Mouse (Mus musculus) cortical plate, adult 2 months (tissue): ENCODE data around the gene Dgkh. TPM values are rescaled to one million over a fixed set of nuclear protein-coding genes. Genes with fewer than 3 reads are reported as not detected.

Experiments used
- H3K27ac ChIP-seq: fragments of 200-500 bp; 2 replicates; pipeline ENCODE4 v1.5.1; 2012; ENCODE audit warnings: low read length, control low read depth, inconsistent platforms; ENCODE audit not compliant: insufficient read depth
- H3K4me1 ChIP-seq: fragments of 200-500 bp; 2 replicates; pipeline ENCODE4 v1.6.1; 2011; ENCODE audit warnings: low read length; ENCODE audit not compliant: control insufficient read depth, insufficient read depth
- H3K4me3 ChIP-seq: fragments of 200-500 bp; 2 replicates; pipeline ENCODE4 v1.5.1; 2011; ENCODE audit warnings: mild to moderate bottlenecking, low read length, control low read depth; ENCODE audit not compliant: insufficient read depth
- CTCF ChIP-seq: fragments of 200-500 bp; IDR thresholded peaks from 2 replicates; pipeline ENCODE4 v1.5.1; 2011; ENCODE audit warnings: mild to moderate bottlenecking, control low read depth, low read length; ENCODE audit not compliant: insufficient read depth; ENCODE audit errors: extremely low read depth
- POLR2A ChIP-seq: fragments of 200-500 bp; IDR thresholded peaks from 2 replicates; pipeline ENCODE4 v1.6.1; 2011; ENCODE audit warnings: mild to moderate bottlenecking, low read length, control low read depth; ENCODE audit not compliant: insufficient read depth; ENCODE audit errors: extremely low read depth
- polyA plus RNA-seq: library from polyadenylated mRNA; depleted of rRNA; stranded (reverse); fragments of >200 nt; gene quantifications from 2 replicates; pipeline ENCODE4 v1.2.3, GENCODE M21; 2012; rRNA removed

The Dgkh gene
- polyA plus RNA-seq = 18.4 and 20.3 TPM in 2 replicates

- peak within 1 kb of the TSS; percentile 99 for H3K27ac ChIP-seq
Observed at GRCm38 (mm10) chr14:78732617-78733312, at the start of gene Dgkh. Dgkh (minus strand) TSS chr14:78732776.

GRCm38 (mm10) chr14:78777215-78777614 is 44.6 kb upstream of the Dgkh start:
- Histone ChIP-seq H3K4me3 (no peak overlapping the region), H3K27ac (no peak overlapping the region), H3K4me1 (no peaks in the 10 kb centered on the region; the same call in 1 of the 2 replicates)
- no peak for TF ChIP-seq CTCF
- no peak for TF ChIP-seq POLR2A

More at GRCm38 (mm10) chr14:78732617-78733312, at the start of gene Dgkh:
- H3K4me1 ChIP-seq = no peaks in the 10 kb centered on the region
- H3K4me3 ChIP-seq = peak within 1 kb of the TSS; percentile 88
- TF ChIP-seq POLR2A (0 out of 2 replicates have a peak, but pooled peaks have one; percentile 6), CTCF (no peak)

DNA sequence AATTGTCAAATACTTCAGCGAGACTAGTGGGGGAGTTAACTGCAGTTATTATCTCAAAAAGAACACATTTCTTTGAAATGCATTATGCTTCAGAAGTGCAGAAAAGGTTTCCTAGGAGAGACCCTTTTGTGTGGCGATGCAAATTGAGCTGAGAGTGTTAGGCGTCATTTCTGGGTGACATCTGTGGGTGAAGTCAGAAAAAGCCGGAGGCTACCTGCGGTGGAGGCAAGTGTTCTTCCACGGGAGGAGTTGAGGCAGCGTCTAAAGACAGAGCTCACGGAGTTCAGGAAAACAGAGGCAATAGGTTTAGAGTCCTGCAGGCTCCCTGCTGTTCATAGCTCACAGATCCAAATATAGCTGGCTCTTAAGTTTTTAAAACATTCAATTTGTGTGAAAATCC is 44.1 kb upstream of the Dgkh start:
- Histone ChIP-seq H3K4me1 (no peaks in the 10 kb centered on the region; the same call in 1 of the 2 replicates), H3K4me3 (no peak overlapping the region), H3K27ac (no peak overlapping the region)
- no peak for TF ChIP-seq POLR2A
- no peak for TF ChIP-seq CTCF

DNA sequence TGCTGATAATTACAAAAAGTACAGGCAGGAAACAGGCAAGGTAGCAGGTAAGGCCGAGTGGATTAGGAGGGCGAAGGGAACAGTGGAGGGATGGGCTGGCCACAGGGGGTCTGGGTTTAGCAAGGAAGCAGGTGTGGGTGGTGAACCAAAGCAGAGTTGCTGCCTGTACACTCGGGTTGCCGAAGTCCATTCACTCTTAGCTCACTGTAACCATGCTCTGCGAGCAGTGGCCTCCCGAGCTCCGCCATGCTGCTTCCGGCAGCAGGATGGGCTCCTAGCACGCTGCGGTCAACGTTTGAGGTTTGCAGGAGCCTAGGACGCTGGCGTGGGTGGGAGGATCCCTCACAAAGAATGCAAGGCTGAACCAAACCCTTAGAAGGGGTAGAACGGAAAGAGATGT is 43.1 kb upstream of the Dgkh start:
- Histone ChIP-seq H3K4me1 (no peaks in the 10 kb centered on the region; the same call in 1 of the 2 replicates), H3K4me3 (no peak overlapping the region), H3K27ac (no peak overlapping the region)
- TF ChIP-seq CTCF (no peak), POLR2A (no peak)

DNA sequence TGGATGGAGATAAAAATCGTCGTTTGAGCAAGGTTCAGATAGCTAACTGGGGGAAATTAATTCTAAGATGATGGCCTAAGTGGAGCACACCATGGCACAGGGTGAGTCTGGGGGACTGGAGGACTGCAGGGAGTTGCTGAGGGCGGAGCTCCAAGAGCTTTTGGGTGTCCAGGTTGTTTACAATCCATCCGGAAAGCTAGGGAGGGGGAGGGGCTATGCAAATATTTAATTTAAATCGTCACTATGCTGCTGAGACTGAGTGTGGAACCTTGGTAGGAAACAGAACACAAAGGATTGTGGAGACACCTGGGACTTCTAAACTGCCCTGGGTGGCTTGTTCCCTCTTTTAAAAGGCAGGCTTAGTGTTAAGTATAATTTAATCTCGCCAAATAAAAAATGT is 42.6 kb upstream of the Dgkh start:
- Histone ChIP-seq H3K4me3 (no peak overlapping the region), H3K4me1 (no peaks in the 10 kb centered on the region; the same call in 1 of the 2 replicates)
- TF ChIP-seq CTCF (no peak), POLR2A (no peak)

DNA sequence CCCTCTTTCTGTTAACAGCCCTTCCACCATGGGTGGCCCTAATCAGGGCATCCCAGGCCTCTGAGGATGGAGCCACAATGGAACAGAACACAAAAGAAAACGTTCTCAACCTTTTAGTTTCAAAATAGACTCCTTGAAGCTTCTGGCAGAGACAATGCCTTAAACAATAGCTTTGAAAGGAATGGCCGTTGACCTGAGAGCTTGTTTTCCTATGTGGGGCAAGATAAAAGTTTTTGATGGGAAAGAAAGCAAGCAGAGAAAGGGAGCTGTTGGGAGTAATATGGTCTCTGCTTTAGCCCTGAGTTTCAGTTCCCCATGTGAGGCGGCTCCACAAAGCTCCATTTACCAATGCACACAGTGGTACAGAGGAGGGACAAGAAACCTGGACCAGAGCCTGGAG is 37.9 kb upstream of the Dgkh start:
- Histone ChIP-seq H3K27ac (no peak overlapping the region), H3K4me1 (no peaks in the 10 kb centered on the region), H3K4me3 (no peak overlapping the region)
- TF ChIP-seq CTCF = no peak
- no peak for TF ChIP-seq POLR2A

More for the DNA sequence above, 42.6 kb upstream of the Dgkh start:
- no peak overlapping the region for H3K27ac ChIP-seq

- H3K4me3 ChIP-seq = no peak overlapping the region
- no peaks in the 10 kb centered on the region for H3K4me1 ChIP-seq
- TF ChIP-seq POLR2A = no peak
- TF ChIP-seq CTCF = no peak
- H3K27ac ChIP-seq = no peak overlapping the region
Observed at GRCm38 (mm10) chr14:78761064-78761463, 28.5 kb upstream of the Dgkh start.

DNA sequence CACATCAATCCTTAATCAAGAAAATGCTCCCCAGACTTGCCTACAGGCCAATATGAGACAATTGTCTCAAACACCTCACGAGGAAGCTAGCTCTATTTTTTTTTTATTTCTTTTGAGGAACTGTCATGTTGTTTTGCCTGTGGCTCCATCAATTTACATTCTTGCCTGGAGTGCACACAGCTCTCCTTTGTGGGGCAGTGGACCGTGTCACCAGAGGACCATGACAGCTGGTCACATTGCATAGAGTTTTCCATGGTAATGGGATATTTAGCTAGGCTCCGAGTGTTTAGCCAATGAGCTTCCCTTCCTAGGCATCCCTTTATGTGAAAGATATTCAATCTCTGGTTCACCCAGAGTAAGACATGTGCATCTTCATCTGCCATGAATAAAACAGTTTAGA is 26.9 kb upstream of the Dgkh start:
- Histone ChIP-seq H3K4me3 (no peak overlapping the region), H3K4me1 (no peaks in the 10 kb centered on the region), H3K27ac (no peak overlapping the region)
- no peak for TF ChIP-seq POLR2A
- TF ChIP-seq CTCF = no peak

GRCm38 (mm10) chr14:78755316-78755715 is 22.7 kb upstream of the Dgkh start:
- Histone ChIP-seq H3K4me1 (no peaks in the 10 kb centered on the region), H3K27ac (no peak overlapping the region), H3K4me3 (no peak overlapping the region)
- TF ChIP-seq POLR2A (no peak), CTCF (no peak)

- Histone ChIP-seq H3K4me3 (no peak overlapping the region), H3K27ac (no peak overlapping the region), H3K4me1 (no peaks in the 10 kb centered on the region)
- TF ChIP-seq CTCF (no peak), POLR2A (no peak)
Observed at GRCm38 (mm10) chr14:78748692-78749091, 16.1 kb upstream of the Dgkh start.
